Mouse (Mus musculus) lung, postnatal 0 days (tissue): ENCODE data around the gene Olfr638.

Source experiments
- CTCF ChIP-seq: IDR thresholded peaks from 2 replicates; pipeline ENCODE4 v1.5.1; 2016; ENCODE audit warnings: antibody characterized with exemption, mild to moderate bottlenecking
- EP300 ChIP-seq: IDR thresholded peaks from 2 replicates; pipeline ENCODE4 v1.6.1; 2016; ENCODE audit warnings: antibody characterized with exemption, mild to moderate bottlenecking, control low read depth

DNA sequence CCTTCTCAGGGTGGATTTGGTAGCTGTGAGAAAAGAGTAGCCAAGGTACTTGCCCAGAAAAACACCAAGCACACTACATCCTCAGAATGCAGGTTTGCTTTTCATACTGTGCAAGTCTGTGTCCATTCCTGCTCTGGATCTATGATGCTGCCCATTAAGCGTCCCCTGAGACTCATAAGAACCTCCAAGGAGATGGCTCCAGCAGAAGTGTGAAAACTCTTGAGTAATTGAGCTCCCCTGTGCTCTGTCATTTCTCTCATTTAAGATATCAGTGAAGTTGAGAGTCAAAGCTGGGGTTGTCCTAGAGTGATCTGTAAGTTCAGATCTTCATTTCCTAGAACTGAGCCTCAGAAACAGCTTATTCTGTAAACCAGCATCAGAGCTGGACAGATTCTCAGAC, 54.0 kb downstream of the Olfr638 start, which contains the start of gene Olfr642:
- TF ChIP-seq CTCF (no peak), EP300 (no peak)
